Mouse (Mus musculus): Measurements from ENCODE around the gene Dyrk3.
A peak's percentile ranks its signal among the peaks of the same experiment; 100 is the strongest.

The Dyrk3 gene

GRCm38 (mm10) chr1:131080686-131081085 lies 57.5 kb downstream of the Dyrk3 start:
- no peak for DNase-seq

- DNase-seq = peak; percentile 71
These were observed 58.4 kb downstream of the Dyrk3 start for GRCm38 (mm10) chr1:131079762-131080161.

GRCm38 (mm10) chr1:131078761-131079330 lies 59.3 kb downstream of the Dyrk3 start:
- DNase-seq = peak; percentile 30
